Mouse (Mus musculus): ENCODE data around the gene Nrd1.

DNA sequence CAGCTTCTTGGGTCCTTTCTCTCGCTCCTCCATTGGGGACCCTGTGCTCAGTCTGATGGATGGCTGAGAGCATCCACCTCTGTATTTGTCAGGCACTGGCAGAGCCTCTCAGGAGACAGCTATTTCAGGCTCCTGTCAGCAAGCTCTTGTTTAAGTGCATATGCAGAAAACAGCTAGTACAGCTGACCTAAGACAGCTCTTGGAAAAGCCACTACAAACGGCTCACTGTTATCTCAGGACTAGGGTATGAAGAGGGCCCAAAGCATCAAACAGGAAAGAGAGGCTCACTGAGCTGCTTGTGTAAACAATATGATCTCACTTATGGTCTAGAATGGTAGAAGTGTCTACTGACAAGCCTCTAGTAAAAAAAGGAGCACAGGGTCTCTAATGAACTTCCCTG is 93.8 kb downstream of the Nrd1 start:
- TF ChIP-seq CTCF (IDR thresholded peaks at IDR 0.05; ENCODE audit: borderline replicate concordance, control insufficient read depth, extremely low read depth, insufficient read depth, low read length, poor library complexity): no peak
- TF ChIP-seq POLR2A (IDR thresholded peaks at IDR 0.05; ENCODE audit: control insufficient read depth, extremely low read depth, insufficient read depth, low read length, poor library complexity): no peak

Measured in thymus, adult 2 months (tissue).